Mouse (Mus musculus) spleen, postnatal 4 days (tissue): Measurements from ENCODE around the gene Akap1.

ENCODE experiments used
- DNase-seq, 2 experiments: peaks; one replicate each; pipeline ENCODE4 v3.0.0; 2022; ENCODE audit warnings: low spot score in 2 of 2

The Akap1 gene

GRCm38 (mm10) chr11:88782531-88782930 is 81.9 kb downstream of the Akap1 start:
- DNase-seq = no peak
